Mouse (Mus musculus) neural tube, embryonic 11.5 days (tissue): Measurements from ENCODE around the gene Bcor. TPM values are rescaled to one million over a fixed set of nuclear protein-coding genes. Genes with fewer than 3 reads are reported as not detected.

Source experiments
- ATAC-seq: fragments of 200-750 bp; cut with Nextera tagmentation; 2 replicates; pipeline ENCODE4 v1.8.0; 2017; ENCODE audit warnings: moderate number of reproducible peaks, mild to moderate bottlenecking, moderate TSS enrichment, moderate library complexity; ENCODE audit not compliant: insufficient read depth, low FRiP score, low TSS enrichment
- DNase-seq: peaks from one replicate; pipeline ENCODE4 v3.0.0-alpha.2; 2015; ENCODE audit warnings: low spot score
- H3K27ac ChIP-seq: fragments of 300-500 bp; sonication (generic); 2 replicates; pipeline ENCODE4 v1.5.1; 2014; ENCODE audit warnings: low read depth, mild to moderate bottlenecking, low read length
- H3K27me3 ChIP-seq: fragments of 300-500 bp; sonication (generic); 2 replicates; pipeline ENCODE4 v1.6.1; 2014; ENCODE audit warnings: mild to moderate bottlenecking, low read length, mixed read lengths; ENCODE audit not compliant: control insufficient read depth, insufficient read depth
- H3K36me3 ChIP-seq: fragments of 300-500 bp; sonication (generic); 2 replicates; pipeline ENCODE4 v1.6.1; 2014; ENCODE audit warnings: mild to moderate bottlenecking, low read length, moderate library complexity, mixed read lengths; ENCODE audit not compliant: control insufficient read depth, insufficient read depth
- H3K4me1 ChIP-seq: fragments of 300-500 bp; sonication (generic); 2 replicates; pipeline ENCODE4 v1.6.1; 2014; ENCODE audit warnings: low read length, mixed read lengths; ENCODE audit not compliant: control insufficient read depth, insufficient read depth
- H3K4me2 ChIP-seq: fragments of 300-500 bp; sonication (generic); 2 replicates; pipeline ENCODE4 v1.6.1; 2014; ENCODE audit warnings: low read depth, mild to moderate bottlenecking, moderate library complexity
- H3K4me3 ChIP-seq: fragments of 300-500 bp; sonication (generic); 2 replicates; pipeline ENCODE4 v1.5.1; 2014; ENCODE audit warnings: low read depth, low read length
- H3K9ac ChIP-seq: fragments of 300-500 bp; sonication (generic); 2 replicates; pipeline ENCODE4 v1.6.1; 2014; ENCODE audit warnings: mild to moderate bottlenecking, low read length
- H3K9me3 ChIP-seq: fragments of 300-500 bp; sonication (generic); 2 replicates; pipeline ENCODE4 v1.6.1; 2016; ENCODE audit warnings: low read length; ENCODE audit not compliant: control insufficient read depth
- WGBS: fragments of 180-500 bp; shearing (Covaris S2); extraction: QIAGEN DNeasy Blood & Tissue Kit; methylation state at CpG from one replicate; pipeline ENCODE4 v1.1.7; 2014; 5-methylcytosine and 5-hydroxymethylcytosine counted together
- polyA plus RNA-seq: library from polyadenylated mRNA; unstranded; fragments of >200 nt; fragmentation: Nextera tagmentation; extraction: Ambion mirVana; gene quantifications from 2 replicates; pipeline ENCODE4 v1.2.1, GENCODE M21; 2014

Gene Bcor
- polyA plus RNA-seq, 1 experiment from 2014 or later: 26.7 TPM

- H3K36me3 ChIP-seq: no peaks in the 10 kb centered on the region
- peaks cover 75% of the 10 kb centered on the region for H3K27me3 ChIP-seq
- peak overlapping the region; percentile 89 for H3K27ac ChIP-seq
- H3K4me2 ChIP-seq: peak overlapping the region; percentile 80
- no peaks in the 10 kb centered on the region for H3K9me3 ChIP-seq
- WGBS: 2% methylated on average over 40 of the region's 72 CpGs
- peaks cover 22% of the 10 kb centered on the region; the same call in 1 of the 2 replicates for H3K4me1 ChIP-seq
- DNase-seq: peak; percentile 71
- H3K9ac ChIP-seq: peak overlapping the region; percentile 67
- ATAC-seq: peak; percentile 17; the same call in 1 of the 2 replicates
- peak overlapping the region; percentile 40 for H3K4me3 ChIP-seq
Observed at GRCm38 (mm10) chrX:12088301-12089026, 71.7 kb downstream of the Bcor start.

- DNase-seq (peak; percentile 63), ATAC-seq (no peak; the same call in 1 of the 2 replicates)
- Histone ChIP-seq H3K9ac (peak overlapping the region; percentile 67), H3K4me1 (peaks cover 29% of the 10 kb centered on the region; the same call in 1 of the 2 replicates), H3K4me3 (peak overlapping the region; percentile 40), H3K27me3 (peaks cover 82% of the 10 kb centered on the region), H3K27ac (peak overlapping the region; percentile 89), H3K36me3 (no peaks in the 10 kb centered on the region), H3K9me3 (no peaks in the 10 kb centered on the region), H3K4me2 (peak overlapping the region; percentile 80)
- WGBS: 2% methylated on average over 46 of the region's 55 CpGs
Observed at GRCm38 (mm10) chrX:12087511-12088300, 72.4 kb downstream of the Bcor start.

GRCm38 (mm10) chrX:12086674-12087510 is 73.3 kb downstream of the Bcor start:
- Histone ChIP-seq H3K9ac (peak overlapping the region; percentile 67), H3K27ac (peak overlapping the region; percentile 89), H3K4me2 (peak overlapping the region; percentile 80), H3K4me3 (peak overlapping the region; percentile 40), H3K4me1 (peaks cover 30% of the 10 kb centered on the region; the same call in 1 of the 2 replicates), H3K27me3 (peaks cover 80% of the 10 kb centered on the region), H3K36me3 (no peaks in the 10 kb centered on the region), H3K9me3 (no peaks in the 10 kb centered on the region)
- peak; percentile 53 for DNase-seq
- 3% methylated on average over 35 of the region's 70 CpGs for WGBS
- no peak for ATAC-seq

- Histone ChIP-seq H3K27ac (no peak overlapping the region), H3K9ac (no peak overlapping the region), H3K4me1 (peaks cover 33% of the 10 kb centered on the region; the same call in 1 of the 2 replicates), H3K4me3 (no peak overlapping the region), H3K36me3 (no peaks in the 10 kb centered on the region), H3K9me3 (no peaks in the 10 kb centered on the region), H3K27me3 (peaks cover 78% of the 10 kb centered on the region), H3K4me2 (no peak overlapping the region)
- ATAC-seq (no peak), DNase-seq (no peak)
- 18% methylated on average over 10 of the region's 10 CpGs for WGBS
Observed at GRCm38 (mm10) chrX:12085949-12086348, 74.2 kb downstream of the Bcor start.

- Histone ChIP-seq H3K9me3 (no peaks in the 10 kb centered on the region), H3K4me2 (no peak overlapping the region), H3K4me3 (no peak overlapping the region), H3K9ac (no peak overlapping the region), H3K36me3 (no peaks in the 10 kb centered on the region), H3K27ac (no peak overlapping the region), H3K4me1 (peaks cover 29% of the 10 kb centered on the region; the same call in 1 of the 2 replicates), H3K27me3 (peaks cover 75% of the 10 kb centered on the region)
- WGBS: 2% methylated on average over 18 of the region's 18 CpGs
- ATAC-seq (no peak), DNase-seq (peak; percentile 55)
Observed at GRCm38 (mm10) chrX:12085290-12085689, 74.9 kb downstream of the Bcor start.

- WGBS: 29% methylated on average over 4 of the region's 4 CpGs
Observed at GRCm38 (mm10) chrX:12084698-12085097, 75.5 kb downstream of the Bcor start.

GRCm38 (mm10) chrX:12083631-12084030 is 76.5 kb downstream of the Bcor start:
- Histone ChIP-seq H3K9me3 (no peaks in the 10 kb centered on the region), H3K36me3 (no peaks in the 10 kb centered on the region), H3K4me1 (peaks cover 13% of the 10 kb centered on the region; the same call in 1 of the 2 replicates), H3K4me3 (no peak overlapping the region), H3K27me3 (peaks cover 69% of the 10 kb centered on the region), H3K9ac (no peak overlapping the region), H3K27ac (no peak overlapping the region), H3K4me2 (no peak overlapping the region)
- WGBS: 6% methylated on average over 10 of the region's 10 CpGs
- ATAC-seq (no peak), DNase-seq (no peak)

More at GRCm38 (mm10) chrX:12084698-12085097, 75.5 kb downstream of the Bcor start:
- H3K9me3 ChIP-seq: no peaks in the 10 kb centered on the region
- peaks cover 23% of the 10 kb centered on the region; the same call in 1 of the 2 replicates for H3K4me1 ChIP-seq
- DNase-seq: no peak
- no peak overlapping the region for H3K4me3 ChIP-seq
- H3K4me2 ChIP-seq: no peak overlapping the region
- no peaks in the 10 kb centered on the region for H3K36me3 ChIP-seq
- H3K27ac ChIP-seq: no peak overlapping the region
- peaks cover 74% of the 10 kb centered on the region for H3K27me3 ChIP-seq
- no peak for ATAC-seq
- H3K9ac ChIP-seq: no peak overlapping the region

- ATAC-seq (no peak), DNase-seq (no peak)
- Histone ChIP-seq H3K4me1 (peaks cover 13% of the 10 kb centered on the region; the same call in 1 of the 2 replicates), H3K9ac (no peak overlapping the region), H3K27me3 (peaks cover 69% of the 10 kb centered on the region), H3K4me2 (no peak overlapping the region), H3K27ac (no peak overlapping the region), H3K36me3 (no peaks in the 10 kb centered on the region), H3K4me3 (no peak overlapping the region), H3K9me3 (no peaks in the 10 kb centered on the region)
- 12% methylated on average over 16 of the region's 16 CpGs for WGBS
Observed at GRCm38 (mm10) chrX:12082736-12083135, 77.4 kb downstream of the Bcor start.
